Mouse (Mus musculus) embryonic facial prominence, embryonic 11.5 days (tissue): ENCODE results near the gene Zfp39. TPM values are rescaled to one million over a fixed set of nuclear protein-coding genes. Genes with fewer than 3 reads are reported as not detected.

ENCODE experiments used
- ATAC-seq: fragments of 200-750 bp; cut with Nextera tagmentation; replicated peaks from 2 replicates; pipeline ENCODE4 v1.8.0; 2017; ENCODE audit warnings: low read depth; ENCODE audit not compliant: insufficient number of reproducible peaks, low FRiP score, low TSS enrichment
- DNase-seq: peaks from one replicate; pipeline ENCODE4 v3.0.0-alpha.2; 2015; ENCODE audit warnings: low spot score
- H3K27ac ChIP-seq: fragments of 300-500 bp; sonication (generic); replicated peaks from 2 replicates; pipeline ENCODE4 v1.5.1; 2014; ENCODE audit warnings: mild to moderate bottlenecking, low read depth, low read length, control low read depth
- H3K27me3 ChIP-seq: fragments of 300-500 bp; sonication (generic); 2 replicates; pipeline ENCODE4 v1.6.1; 2014; ENCODE audit warnings: mild to moderate bottlenecking, low read length, moderate library complexity, mixed read lengths; ENCODE audit not compliant: control insufficient read depth, insufficient read depth
- H3K36me3 ChIP-seq: fragments of 300-500 bp; sonication (generic); replicated peaks from 2 replicates; pipeline ENCODE4 v1.6.1; 2014; ENCODE audit warnings: low read depth, mild to moderate bottlenecking, low read length, moderate library complexity, mixed read lengths; ENCODE audit not compliant: control insufficient read depth, insufficient read depth
- H3K4me1 ChIP-seq: fragments of 300-500 bp; sonication (generic); 2 replicates; pipeline ENCODE4 v1.6.1; 2014; ENCODE audit warnings: low read length, mixed read lengths; ENCODE audit not compliant: control insufficient read depth, insufficient read depth
- H3K4me2 ChIP-seq: fragments of 300-500 bp; sonication (generic); 2 replicates; pipeline ENCODE4 v1.6.1; 2014; ENCODE audit warnings: low read depth, mild to moderate bottlenecking, control low read depth, low read length, moderate library complexity
- H3K4me3 ChIP-seq: fragments of 300-500 bp; sonication (generic); 2 replicates; pipeline ENCODE4 v1.5.1; 2014; ENCODE audit warnings: low read depth, low read length, control low read depth
- H3K9ac ChIP-seq: fragments of 300-500 bp; sonication (generic); replicated peaks from 2 replicates; pipeline ENCODE4 v1.6.1; 2014; ENCODE audit warnings: mild to moderate bottlenecking, control low read depth, low read length
- H3K9me3 ChIP-seq: fragments of 300-500 bp; sonication (generic); replicated peaks from 2 replicates; pipeline ENCODE4 v1.6.1; 2016; ENCODE audit warnings: mild to moderate bottlenecking, low read length, inconsistent platforms, mixed read lengths; ENCODE audit not compliant: control insufficient read depth
- WGBS: fragments of 180-500 bp; shearing (Covaris S2); extraction: QIAGEN DNeasy Blood & Tissue Kit; methylation state at CpG from one replicate; pipeline ENCODE4 v1.1.7; 2014; 5-methylcytosine and 5-hydroxymethylcytosine counted together
- polyA plus RNA-seq: library from polyadenylated mRNA; unstranded; fragments of >200 nt; fragmentation: Nextera tagmentation; extraction: Ambion mirVana; gene quantifications from 2 replicates; pipeline ENCODE4 v1.2.1, GENCODE M21; 2014

Zfp39 gene
- polyA plus RNA-seq, 1 experiment from 2014 or later, result 7.6 TPM

GRCm38 (mm10) chr11:58947306-58947705 lies 43.3 kb upstream of the Zfp39 start:
- Histone ChIP-seq H3K4me3 (no peak overlapping the region), H3K4me1 (no peaks in the 10 kb centered on the region), H3K36me3 (no peaks in the 10 kb centered on the region), H3K9me3 (no peaks in the 10 kb centered on the region), H3K27ac (no peak overlapping the region), H3K4me2 (no peak overlapping the region), H3K27me3 (peaks cover 5% of the 10 kb centered on the region; the same call in 1 of the 2 replicates), H3K9ac (no peak overlapping the region; the same call in 1 of the 2 replicates)
- ATAC-seq (no peak), DNase-seq (no peak)
- WGBS, result 77% methylated on average over 3 of the region's 3 CpGs

DNA sequence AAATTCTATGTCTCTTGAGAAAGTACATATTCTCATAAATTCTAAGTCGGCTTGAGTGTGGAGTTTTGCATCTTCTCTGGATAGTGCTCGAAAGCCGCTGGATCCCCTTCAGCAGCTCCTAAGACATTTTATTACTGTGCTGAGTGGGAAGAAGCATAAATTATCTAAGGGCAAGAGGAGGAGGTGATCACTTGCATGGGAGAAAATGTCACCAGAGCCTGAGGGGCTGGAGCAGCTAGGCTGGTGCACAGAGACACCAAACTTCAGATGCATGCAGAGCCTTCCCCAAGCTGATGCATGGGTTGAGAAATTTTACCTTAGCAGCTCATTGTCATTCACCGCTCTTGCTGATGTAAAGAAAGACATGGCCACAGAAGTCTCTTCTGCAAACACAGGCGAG lies 40.1 kb upstream of the Zfp39 start:
- Histone ChIP-seq H3K9me3 (no peaks in the 10 kb centered on the region), H3K27ac (no peak overlapping the region), H3K9ac (no peak overlapping the region), H3K4me1 (no peaks in the 10 kb centered on the region), H3K4me3 (no peak overlapping the region), H3K36me3 (no peaks in the 10 kb centered on the region), H3K4me2 (no peak overlapping the region), H3K27me3 (no peaks in the 10 kb centered on the region)
- no peak for DNase-seq
- WGBS, result 73% methylated on average over 5 of the region's 5 CpGs
- no peak for ATAC-seq

DNA sequence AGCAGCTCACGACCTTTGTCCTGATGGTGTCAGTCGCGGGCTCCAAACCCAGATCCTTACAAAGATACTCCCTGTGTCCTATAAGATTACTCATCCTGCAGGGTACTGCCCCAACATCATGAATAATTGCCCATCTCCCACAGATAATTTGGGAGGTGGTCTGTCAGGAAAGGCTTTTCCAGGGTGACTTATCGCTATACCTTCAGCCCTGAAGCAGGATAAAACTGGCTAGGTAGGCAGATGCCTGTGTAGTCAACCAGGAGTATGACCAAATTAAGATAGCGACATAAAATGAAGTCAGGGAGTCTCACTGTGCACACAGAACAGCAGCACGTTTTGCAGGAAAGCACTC lies 35.0 kb upstream of the Zfp39 start:
- peak overlapping the region; percentile 26; the same call in 1 of the 2 replicates for H3K4me2 ChIP-seq
- 0 out of 2 replicates have a peak, but pooled peaks cover 3% of the 10 kb centered on the region for H3K36me3 ChIP-seq
- ATAC-seq (peak; percentile 46; the same call in 1 of the 2 replicates), DNase-seq (no peak)
- WGBS, result 22% methylated on average over 6 of the region's 6 CpGs
- peaks cover 3% of the 10 kb centered on the region; the same call in 1 of the 2 replicates for H3K4me1 ChIP-seq
- no peak overlapping the region for H3K27ac ChIP-seq
- H3K27me3 ChIP-seq, result no peaks in the 10 kb centered on the region
- no peaks in the 10 kb centered on the region for H3K9me3 ChIP-seq
- H3K9ac ChIP-seq, result peak overlapping the region; percentile 97
- H3K4me3 ChIP-seq, result peak overlapping the region; percentile 90

GRCm38 (mm10) chr11:58938322-58939087 lies 34.5 kb upstream of the Zfp39 start, which contains the start of gene Rnf187:
Gene Rnf187, minus strand, starts transcription at chr11:58938916.
- ATAC-seq, result peak; percentile 97
- under 1% methylated on average over 88 of the region's 95 CpGs for WGBS
- peak within 1 kb of the TSS; percentile 97 for H3K9ac ChIP-seq

DNA sequence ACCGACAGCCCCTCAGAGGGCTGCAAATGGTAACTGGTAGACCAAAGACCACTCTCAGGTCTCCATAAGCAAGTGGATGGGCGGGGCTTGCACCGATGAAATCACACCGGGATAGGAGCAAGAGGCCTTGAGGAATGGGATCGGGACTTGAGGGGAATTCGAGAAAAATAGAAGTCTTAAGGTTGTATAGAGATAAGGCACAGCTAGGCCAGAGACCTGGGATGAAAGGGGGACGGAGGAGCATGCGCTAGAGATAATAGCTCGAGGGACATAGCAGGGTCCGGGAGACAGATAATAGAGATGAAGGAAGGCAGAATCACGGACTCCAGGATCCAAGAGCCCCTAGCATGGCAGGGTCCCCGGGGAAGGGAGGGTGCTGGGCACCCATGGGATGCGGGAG lies 33.9 kb upstream of the Zfp39 start:
- WGBS, result under 1% methylated on average over 13 of the region's 13 CpGs

More at GRCm38 (mm10) chr11:58938322-58939087, 34.5 kb upstream of the Zfp39 start, which contains the start of gene Rnf187:
- Histone ChIP-seq H3K4me2 (peak within 1 kb of the TSS; percentile 77), H3K9me3 (no peaks in the 10 kb centered on the region), H3K4me3 (peak within 1 kb of the TSS; percentile 90), H3K36me3 (peaks cover 6% of the 10 kb centered on the region; the same call in 1 of the 2 replicates), H3K27me3 (no peaks in the 10 kb centered on the region), H3K4me1 (peaks cover 3% of the 10 kb centered on the region; the same call in 1 of the 2 replicates), H3K27ac (peak within 1 kb of the TSS; percentile 81)
- DNase-seq, result peak; percentile 96

DNA sequence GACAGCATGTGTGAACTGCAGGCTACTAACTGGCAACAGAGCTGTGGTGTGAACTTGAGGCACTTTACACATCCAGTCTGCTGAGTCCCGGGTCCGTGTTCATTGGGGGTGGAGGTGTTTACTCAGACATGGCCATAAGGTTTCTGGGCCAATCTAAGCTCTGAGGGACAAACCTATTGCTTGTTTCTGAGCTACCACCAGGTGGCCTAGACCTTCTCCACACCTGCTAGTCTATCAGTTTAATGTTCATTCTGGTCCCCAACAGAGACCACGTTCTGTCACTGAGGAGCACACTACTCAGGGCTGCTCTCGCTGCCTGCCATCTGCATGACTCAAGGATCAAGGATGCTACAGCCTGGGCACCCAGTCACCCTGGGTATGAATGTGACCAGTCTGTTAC lies 27.6 kb upstream of the Zfp39 start:
- 71% methylated on average over 4 of the region's 4 CpGs for WGBS
- no peak overlapping the region for H3K4me2 ChIP-seq
- no peaks in the 10 kb centered on the region for H3K9me3 ChIP-seq
- H3K4me3 ChIP-seq, result no peak overlapping the region
- ATAC-seq, result no peak; the same call in 1 of the 2 replicates
- DNase-seq, result no peak
- H3K36me3 ChIP-seq, result peaks cover 12% of the 10 kb centered on the region
- H3K27me3 ChIP-seq, result no peaks in the 10 kb centered on the region
- H3K9ac ChIP-seq, result no peak overlapping the region
- no peaks in the 10 kb centered on the region for H3K4me1 ChIP-seq
- H3K27ac ChIP-seq, result no peak overlapping the region

More for the DNA sequence above, 33.9 kb upstream of the Zfp39 start:
- peak overlapping the region; percentile 77 for H3K4me2 ChIP-seq
- H3K4me1 ChIP-seq, result peaks cover 3% of the 10 kb centered on the region; the same call in 1 of the 2 replicates
- peak overlapping the region; percentile 90 for H3K4me3 ChIP-seq
- ATAC-seq (peak; percentile 5; the same call in 1 of the 2 replicates), DNase-seq (peak; percentile 52)
- H3K27me3 ChIP-seq, result no peaks in the 10 kb centered on the region
- H3K36me3 ChIP-seq, result peaks cover 11% of the 10 kb centered on the region
- peak overlapping the region; percentile 97 for H3K9ac ChIP-seq
- H3K9me3 ChIP-seq, result no peaks in the 10 kb centered on the region
- H3K27ac ChIP-seq, result 0 out of 2 replicates have a peak overlapping the region, but pooled peaks have one; percentile 81

- H3K27ac ChIP-seq, result no peak overlapping the region
- no peak for DNase-seq
- no peak for ATAC-seq
- H3K4me2 ChIP-seq, result no peak overlapping the region
- no peaks in the 10 kb centered on the region for H3K4me1 ChIP-seq
- H3K9ac ChIP-seq, result no peak overlapping the region
- no peak overlapping the region for H3K4me3 ChIP-seq
- H3K36me3 ChIP-seq, result peaks cover 10% of the 10 kb centered on the region
- H3K9me3 ChIP-seq, result no peaks in the 10 kb centered on the region
- 91% methylated on average over 3 of the region's 3 CpGs for WGBS
- H3K27me3 ChIP-seq, result no peaks in the 10 kb centered on the region
Measured at GRCm38 (mm10) chr11:58930254-58930653, 26.2 kb upstream of the Zfp39 start.

GRCm38 (mm10) chr11:58929641-58930040 lies 25.6 kb upstream of the Zfp39 start:
- DNase-seq (no peak), ATAC-seq (no peak)
- Histone ChIP-seq H3K4me1 (no peaks in the 10 kb centered on the region), H3K4me2 (no peak overlapping the region), H3K36me3 (peaks cover 10% of the 10 kb centered on the region), H3K9ac (no peak overlapping the region), H3K4me3 (no peak overlapping the region), H3K27me3 (no peaks in the 10 kb centered on the region), H3K9me3 (no peaks in the 10 kb centered on the region), H3K27ac (no peak overlapping the region)
- 48% methylated on average over 3 of the region's 3 CpGs for WGBS
